8 mouse cellular contexts compared by ENCODE assay signal in the genomic region with DNA sequence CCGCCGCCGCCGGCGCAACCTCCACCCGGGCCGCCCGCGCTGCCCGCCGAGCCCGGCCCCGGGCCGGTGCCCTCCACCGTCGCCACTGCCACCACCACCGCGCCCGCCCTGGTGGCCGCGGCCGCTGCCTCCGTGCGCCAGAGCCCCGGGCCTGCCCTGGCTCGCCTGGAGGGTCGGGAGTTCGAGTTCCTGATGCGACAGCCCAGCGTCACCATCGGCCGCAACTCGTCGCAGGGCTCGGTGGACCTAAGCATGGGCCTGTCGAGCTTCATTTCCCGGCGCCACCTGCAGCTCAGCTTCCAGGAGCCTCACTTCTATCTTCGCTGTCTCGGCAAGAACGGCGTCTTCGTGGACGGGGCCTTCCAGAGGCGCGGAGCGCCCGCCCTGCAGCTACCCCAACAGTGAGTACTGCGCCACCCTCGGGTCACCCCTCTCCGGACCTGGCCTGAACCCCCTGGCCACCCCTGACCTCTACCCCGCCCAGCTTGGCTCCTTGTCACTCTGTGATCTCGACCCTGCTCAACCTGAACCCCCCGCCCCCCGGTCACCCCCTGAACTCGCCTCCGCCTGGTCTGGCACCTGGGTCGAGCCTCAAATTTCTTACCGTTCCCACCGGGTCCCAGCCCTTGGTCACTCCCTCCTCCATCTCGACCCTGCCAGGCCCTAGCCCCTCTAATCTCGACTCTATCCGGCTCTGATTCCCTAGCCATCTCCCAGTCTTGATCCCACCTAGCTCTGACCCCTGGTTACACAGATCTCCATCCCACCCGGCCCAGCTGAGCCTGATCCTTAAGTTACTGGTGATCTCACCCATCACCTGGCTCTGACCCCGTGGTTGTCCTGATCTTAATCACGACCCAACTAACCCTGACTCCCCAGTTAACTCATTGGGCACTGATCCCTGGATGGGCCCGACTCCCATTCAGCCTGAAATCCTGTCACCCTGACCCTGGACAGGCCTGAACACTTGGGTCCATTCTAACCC. TPM values are rescaled to one million over a fixed set of nuclear protein-coding genes. Genes with fewer than 3 reads are reported as not detected.
DNase-seq lines count a peak whose midpoint lies in the region; ATAC-seq and TF ChIP-seq lines count a peak whose summit lies in the region.

No protein-coding gene starts in this region.

- peak overlapping the region; percentile 95 for H3K4me2 ChIP-seq in forebrain, embryonic 13.5 days
- H3K4me2 ChIP-seq in intestine, embryonic 16.5 days (ENCODE audit: low read depth, low read length): peak overlapping the region; percentile 77
- peak overlapping the region; percentile 76 for H3K4me2 ChIP-seq in stomach, postnatal 0 days (replicated peaks; ENCODE audit: low read depth)

- H3K4me3 ChIP-seq in forebrain, embryonic 13.5 days: peak overlapping the region; percentile 95
- H3K4me3 ChIP-seq in intestine, embryonic 16.5 days (ENCODE audit: low read length): peak overlapping the region; percentile 100
- H3K4me3 ChIP-seq in stomach, postnatal 0 days (ENCODE audit: low read depth, low read length): peak overlapping the region; percentile 91

- under 1% methylated on average over 64 of the region's 67 CpGs for WGBS in forebrain, embryonic 13.5 days
- under 1% methylated on average over 56 of the region's 67 CpGs for WGBS in intestine, embryonic 16.5 days
- 1% methylated on average over 42 of the region's 67 CpGs for WGBS in stomach, postnatal 0 days

- H3K27ac ChIP-seq in forebrain, embryonic 13.5 days: peak overlapping the region; percentile 69
- H3K27ac ChIP-seq in intestine, embryonic 16.5 days (ENCODE audit: low read length): peak overlapping the region; percentile 82
- H3K27ac ChIP-seq in stomach, postnatal 0 days (replicated peaks): peak overlapping the region; percentile 91

- no peaks in the 10 kb centered on the region for H3K9me3 ChIP-seq in forebrain, embryonic 13.5 days (replicated peaks)
- H3K9me3 ChIP-seq in intestine, embryonic 16.5 days (ENCODE audit: control insufficient read depth, low read length): no peaks in the 10 kb centered on the region
- H3K9me3 ChIP-seq in stomach, postnatal 0 days (ENCODE audit: control insufficient read depth, low read length): no peaks in the 10 kb centered on the region

- H3K27me3 ChIP-seq in forebrain, embryonic 13.5 days: no peaks in the 10 kb centered on the region
- no peaks in the 10 kb centered on the region for H3K27me3 ChIP-seq in intestine, embryonic 16.5 days (replicated peaks; ENCODE audit: control insufficient read depth, insufficient read depth, low read length)
- H3K27me3 ChIP-seq in stomach, postnatal 0 days (ENCODE audit: control insufficient read depth, insufficient read depth, low read length): no peaks in the 10 kb centered on the region

- H3K36me3 ChIP-seq in forebrain, embryonic 13.5 days (ENCODE audit: poor library complexity, severe bottlenecking): peaks cover 5% of the 10 kb centered on the region
- peaks cover 3% of the 10 kb centered on the region; the same call in 1 of the 2 replicates for H3K36me3 ChIP-seq in intestine, embryonic 16.5 days (ENCODE audit: control insufficient read depth, insufficient read depth, low read length)
- H3K36me3 ChIP-seq in stomach, postnatal 0 days (ENCODE audit: control insufficient read depth, insufficient read depth, low read length): no peaks in the 10 kb centered on the region

- peak; percentile 26; the same call in 1 of the 2 replicates for ATAC-seq in forebrain, embryonic 13.5 days
- ATAC-seq in intestine, embryonic 16.5 days: peak; percentile 70
- ATAC-seq in megakaryocyte progenitor cell, adult 5-6 weeks (replicated peaks; ENCODE audit: poor library complexity): peak; percentile 38
- peak; percentile 44 for ATAC-seq in stomach, postnatal 0 days (ENCODE audit: low FRiP score, low TSS enrichment)

- H3K9ac ChIP-seq in forebrain, embryonic 13.5 days: peak overlapping the region; percentile 89
- H3K9ac ChIP-seq in intestine, embryonic 16.5 days (ENCODE audit: low read depth, low read length): peak overlapping the region; percentile 99
- peak overlapping the region; percentile 98 for H3K9ac ChIP-seq in stomach, postnatal 0 days (ENCODE audit: low read length)

- peak; percentile 22; the same call in 1 of the 2 replicates for TF ChIP-seq CTCF in stomach, postnatal 0 days (IDR thresholded peaks at IDR 0.05; ENCODE audit: low read depth)

- peak; percentile 68 to 69 for DNase-seq in right cerebral cortex, postnatal 10 days (ENCODE audit: low spot score in 2 of 2)
- DNase-seq in right cerebral cortex, adult 2 months (ENCODE audit: low spot score in 2 of 2): no peak
- peak; percentile 65 for DNase-seq in adrenal gland, postnatal 14 days
- no peak for DNase-seq in stomach, postnatal 0 days (ENCODE audit: low spot score)
- DNase-seq in ovary, postnatal 36 days (ENCODE audit: low spot score): no peak

- no peak for TF ChIP-seq EP300 in stomach, postnatal 0 days (optimal IDR thresholded peaks at IDR 0.05)

- H3K4me1 ChIP-seq in forebrain, embryonic 13.5 days: peaks cover 44% of the 10 kb centered on the region
- H3K4me1 ChIP-seq in intestine, embryonic 16.5 days (ENCODE audit: control insufficient read depth, insufficient read depth, low read length): peaks cover 41% of the 10 kb centered on the region
- H3K4me1 ChIP-seq in stomach, postnatal 0 days (replicated peaks; ENCODE audit: control insufficient read depth, insufficient read depth): peaks cover 11% of the 10 kb centered on the region

RNA-seq across cellular contexts. Expression of a gene that starts 0.6 kb away (rescaled TPM):
- total RNA-seq in adrenal gland, postnatal 14 days (2021): 20.2 and 26.4 TPM in 2 replicates
- polyA plus RNA-seq in forebrain, embryonic 13.5 days (2015; fragmentation: Nextera tagmentation; extraction: Ambion mirVana): 3.1 and 3.3 TPM in 2 replicates
- polyA plus RNA-seq in intestine, embryonic 16.5 days (2015; fragmentation: Nextera tagmentation; extraction: Ambion mirVana): 1.9 and 2.0 TPM in 2 replicates
- 14.1 and 18.1 TPM in 2 replicates for total RNA-seq in megakaryocyte progenitor cell, adult 5-6 weeks (2015)
- 8.4 and 8.5 TPM in 2 replicates for total RNA-seq in megakaryocyte progenitor cell, adult 5-6 weeks (2017)
- polyA plus RNA-seq in stomach, postnatal 0 days (2015; fragmentation: Nextera tagmentation; extraction: Ambion mirVana): 3.5 and 3.8 TPM in 2 replicates

Comparison
In these comparisons a context has a peak if more than half of its experiments do, and no peak if none do; other contexts are left out.
1. DNase-seq: peak in right cerebral cortex, postnatal 10 days (2 of 2) and adrenal gland, postnatal 14 days (single experiment); none in right cerebral cortex, adult 2 months (0 of 2), stomach, postnatal 0 days (single experiment) and ovary, postnatal 36 days (single experiment).
2. Peak in every context shown above with its lines, with median percentiles within 50 percentile points of each other: ATAC-seq, H3K27ac ChIP-seq, H3K4me2 ChIP-seq, H3K4me3 ChIP-seq and H3K9ac ChIP-seq.